Mouse (Mus musculus) midbrain, embryonic 12.5 days (tissue): ENCODE results near the gene Cdh18. TPM values are rescaled to one million over a fixed set of nuclear protein-coding genes. Genes with fewer than 3 reads are reported as not detected.

Experiments used
- ATAC-seq: fragments of 200-750 bp; cut with Nextera tagmentation; 2 replicates; pipeline ENCODE4 v1.8.0; 2017; ENCODE audit warnings: low read depth, moderate TSS enrichment, moderate library complexity; ENCODE audit not compliant: low FRiP score
- H3K27ac ChIP-seq: fragments of 300-500 bp; sonication (generic); replicated peaks from 2 replicates; pipeline ENCODE4 v1.5.1; 2016; ENCODE audit warnings: mild to moderate bottlenecking
- H3K27me3 ChIP-seq: fragments of 300-500 bp; sonication (generic); 2 replicates; pipeline ENCODE4 v1.6.1; 2016; ENCODE audit warnings: mild to moderate bottlenecking
- H3K36me3 ChIP-seq: fragments of 300-500 bp; sonication (generic); 2 replicates; pipeline ENCODE4 v1.6.1; 2016
- H3K4me1 ChIP-seq: fragments of 300-500 bp; sonication (generic); 2 replicates; pipeline ENCODE4 v1.6.1; 2016
- H3K4me2 ChIP-seq: fragments of 300-500 bp; sonication (generic); replicated peaks from 2 replicates; pipeline ENCODE4 v1.6.1; 2016; ENCODE audit warnings: mild to moderate bottlenecking, moderate library complexity
- H3K4me3 ChIP-seq: fragments of 300-500 bp; sonication (generic); 2 replicates; pipeline ENCODE4 v1.5.1; 2016; ENCODE audit warnings: mild to moderate bottlenecking
- H3K9ac ChIP-seq: fragments of 300-500 bp; sonication (generic); replicated peaks from 2 replicates; pipeline ENCODE4 v1.6.1; 2016; ENCODE audit warnings: mild to moderate bottlenecking, moderate library complexity
- H3K9me3 ChIP-seq: fragments of 300-500 bp; sonication (generic); 2 replicates; pipeline ENCODE4 v1.6.1; 2016; ENCODE audit warnings: mild to moderate bottlenecking
- WGBS: fragments of 180-500 bp; shearing (Covaris S2); methylation state at CpG from one replicate; pipeline ENCODE4 v1.1.7; 2016; 5-methylcytosine and 5-hydroxymethylcytosine counted together
- polyA plus RNA-seq: library from polyadenylated mRNA; unstranded; fragments of >200 nt; fragmentation: Nextera tagmentation; extraction: Ambion mirVana; gene quantifications from 2 replicates; pipeline ENCODE4 v1.2.1, GENCODE M21; 2016

Cdh18 gene
- polyA plus RNA-seq, 1 experiment from 2014 or later, result 1.3 TPM

DNA sequence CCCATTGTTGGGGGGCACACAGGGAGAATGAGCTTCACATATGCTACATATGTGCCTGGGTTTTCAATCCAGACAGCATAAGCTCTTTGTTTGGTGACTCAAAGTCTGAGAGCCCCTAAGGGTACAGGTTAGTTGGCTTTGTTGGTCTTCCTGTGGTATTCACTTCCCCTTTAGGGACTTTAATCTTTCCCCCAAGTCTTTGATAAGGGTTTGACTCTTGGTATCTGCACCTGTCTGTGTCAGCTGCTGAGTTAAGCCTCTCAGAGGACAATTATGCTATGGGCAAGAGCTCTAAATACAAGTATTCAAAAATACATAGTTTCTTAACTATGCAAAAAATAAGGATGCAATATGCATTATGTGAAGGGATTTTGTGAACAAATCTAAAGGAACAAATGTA is 869.3 kb downstream of the Cdh18 start:
- Histone ChIP-seq H3K27me3 (no peaks in the 10 kb centered on the region), H3K4me1 (no peaks in the 10 kb centered on the region), H3K36me3 (no peaks in the 10 kb centered on the region), H3K27ac (no peak overlapping the region), H3K4me3 (no peak overlapping the region), H3K4me2 (no peak overlapping the region), H3K9me3 (no peaks in the 10 kb centered on the region), H3K9ac (no peak overlapping the region)
- no peak for ATAC-seq

- 85% methylated on average over 3 of the region's 3 CpGs for WGBS
- Histone ChIP-seq H3K9me3 (no peaks in the 10 kb centered on the region), H3K27me3 (no peaks in the 10 kb centered on the region), H3K4me2 (no peak overlapping the region), H3K4me3 (no peak overlapping the region), H3K9ac (no peak overlapping the region), H3K36me3 (no peaks in the 10 kb centered on the region), H3K27ac (no peak overlapping the region), H3K4me1 (no peaks in the 10 kb centered on the region)
- no peak for ATAC-seq
Observed at GRCm38 (mm10) chr15:23420010-23420409, 871.2 kb downstream of the Cdh18 start.

DNA sequence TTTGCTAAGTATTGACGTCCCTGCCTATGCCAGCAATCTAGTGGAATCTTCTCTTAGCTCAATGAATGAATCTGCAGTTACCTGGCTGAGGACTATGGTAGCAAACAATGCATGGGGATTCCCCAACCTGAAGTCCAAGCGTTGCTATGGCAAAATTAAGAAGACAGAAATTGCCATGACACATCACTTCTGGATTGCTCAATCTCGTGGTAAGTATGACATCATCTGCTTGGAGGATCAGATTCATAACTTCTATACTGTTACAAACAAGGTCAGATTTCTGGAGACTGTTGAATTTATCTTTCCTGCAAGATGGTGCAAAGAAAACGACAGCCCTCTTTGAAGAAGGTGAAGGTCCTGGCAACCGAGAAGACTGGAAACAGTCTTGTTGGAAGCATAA is 881.2 kb downstream of the Cdh18 start:
- H3K27me3 ChIP-seq, result no peaks in the 10 kb centered on the region
- no peak for ATAC-seq
- no peak overlapping the region for H3K4me2 ChIP-seq
- H3K27ac ChIP-seq, result no peak overlapping the region
- H3K4me3 ChIP-seq, result no peak overlapping the region
- no peaks in the 10 kb centered on the region for H3K4me1 ChIP-seq
- no peaks in the 10 kb centered on the region for H3K9me3 ChIP-seq
- WGBS, result 85% methylated on average over 5 of the region's 5 CpGs
- no peak overlapping the region for H3K9ac ChIP-seq
- H3K36me3 ChIP-seq, result no peaks in the 10 kb centered on the region

GRCm38 (mm10) chr15:23448542-23448941 is 899.7 kb downstream of the Cdh18 start:
- Histone ChIP-seq H3K4me3 (no peak overlapping the region), H3K9ac (no peak overlapping the region), H3K27ac (no peak overlapping the region), H3K36me3 (no peaks in the 10 kb centered on the region), H3K4me1 (peaks cover 5% of the 10 kb centered on the region; the same call in 1 of the 2 replicates), H3K4me2 (no peak overlapping the region), H3K9me3 (no peaks in the 10 kb centered on the region), H3K27me3 (no peaks in the 10 kb centered on the region)
- WGBS, result 83% methylated on average over 1 of the region's 1 CpGs
- no peak for ATAC-seq

DNA sequence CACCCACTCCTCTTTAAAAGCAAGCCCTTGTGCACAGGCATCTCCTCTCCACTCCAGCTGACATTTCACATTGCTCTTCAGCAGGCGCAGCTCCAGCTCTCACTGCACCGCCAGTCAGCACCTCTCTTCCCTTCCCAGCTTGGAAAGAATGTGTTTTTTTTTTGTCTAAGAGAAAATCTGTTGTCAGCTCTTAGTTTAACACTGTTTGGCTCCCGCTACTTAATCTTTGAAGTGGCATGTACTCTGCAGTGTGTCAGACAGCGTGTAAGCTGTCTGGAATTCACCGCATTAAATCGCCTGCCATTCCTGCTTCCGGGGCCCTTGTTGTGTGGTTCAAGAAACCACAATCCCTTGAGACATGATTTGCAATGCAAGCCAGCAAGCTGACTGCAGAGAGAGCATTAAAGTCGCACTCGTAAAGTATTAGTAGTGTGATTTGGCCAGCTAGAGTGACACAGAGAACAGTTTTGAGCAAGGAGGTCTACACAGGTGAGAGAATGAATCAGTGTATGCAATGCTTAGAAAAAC is 903.3 kb downstream of the Cdh18 start:
- no peaks in the 10 kb centered on the region for H3K36me3 ChIP-seq
- peak overlapping the region; percentile 52; the same call in 1 of the 2 replicates for H3K27ac ChIP-seq
- peaks cover 5% of the 10 kb centered on the region; the same call in 1 of the 2 replicates for H3K4me1 ChIP-seq
- ATAC-seq, result peak; percentile 84
- peak overlapping the region; percentile 18; the same call in 1 of the 2 replicates for H3K4me3 ChIP-seq
- H3K9ac ChIP-seq, result no peak overlapping the region
- H3K4me2 ChIP-seq, result peak overlapping the region; percentile 42
- 29% methylated on average over 9 of the region's 9 CpGs for WGBS
- H3K27me3 ChIP-seq, result no peaks in the 10 kb centered on the region
- H3K9me3 ChIP-seq, result no peaks in the 10 kb centered on the region

GRCm38 (mm10) chr15:23453331-23453730 is 904.5 kb downstream of the Cdh18 start:
- Histone ChIP-seq H3K36me3 (no peaks in the 10 kb centered on the region), H3K27me3 (no peaks in the 10 kb centered on the region), H3K4me1 (peaks cover 5% of the 10 kb centered on the region; the same call in 1 of the 2 replicates), H3K27ac (no peak overlapping the region), H3K9ac (no peak overlapping the region), H3K4me2 (no peak overlapping the region), H3K9me3 (no peaks in the 10 kb centered on the region), H3K4me3 (no peak overlapping the region)
- no peak for ATAC-seq
- WGBS, result 81% methylated on average over 6 of the region's 6 CpGs

- Histone ChIP-seq H3K4me2 (no peak overlapping the region), H3K9ac (no peak overlapping the region), H3K27ac (no peak overlapping the region), H3K4me3 (no peak overlapping the region), H3K9me3 (no peaks in the 10 kb centered on the region), H3K36me3 (no peaks in the 10 kb centered on the region), H3K4me1 (peaks cover 5% of the 10 kb centered on the region; the same call in 1 of the 2 replicates), H3K27me3 (no peaks in the 10 kb centered on the region)
- no peak for ATAC-seq
- 87% methylated on average over 7 of the region's 7 CpGs for WGBS
Observed at GRCm38 (mm10) chr15:23455344-23455743, 906.5 kb downstream of the Cdh18 start.

DNA sequence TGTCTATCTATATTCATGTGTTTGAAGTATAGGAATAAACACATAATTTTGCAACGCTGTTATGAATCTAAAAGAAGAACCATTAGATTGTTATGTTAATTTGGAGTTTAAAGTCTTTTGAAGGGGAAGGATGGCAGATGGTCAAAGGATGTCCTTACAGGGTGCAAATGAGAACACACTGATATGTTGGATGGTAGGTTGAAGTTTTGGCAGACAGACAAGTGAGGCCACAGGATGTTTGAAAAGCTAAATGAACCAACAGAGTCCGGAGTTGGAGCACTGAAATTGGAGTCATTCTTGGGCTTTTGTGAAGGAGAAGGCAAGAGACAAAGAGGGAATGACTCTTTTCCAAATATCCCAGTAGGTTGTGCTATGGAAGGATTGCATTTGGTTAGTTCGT is 908.6 kb downstream of the Cdh18 start:
- H3K4me1 ChIP-seq, result no peaks in the 10 kb centered on the region
- H3K9ac ChIP-seq, result no peak overlapping the region
- no peaks in the 10 kb centered on the region for H3K9me3 ChIP-seq
- H3K4me2 ChIP-seq, result no peak overlapping the region
- no peaks in the 10 kb centered on the region for H3K36me3 ChIP-seq
- H3K27ac ChIP-seq, result no peak overlapping the region
- ATAC-seq, result no peak
- H3K27me3 ChIP-seq, result no peaks in the 10 kb centered on the region
- no peak overlapping the region for H3K4me3 ChIP-seq
- 69% methylated on average over 3 of the region's 3 CpGs for WGBS

DNA sequence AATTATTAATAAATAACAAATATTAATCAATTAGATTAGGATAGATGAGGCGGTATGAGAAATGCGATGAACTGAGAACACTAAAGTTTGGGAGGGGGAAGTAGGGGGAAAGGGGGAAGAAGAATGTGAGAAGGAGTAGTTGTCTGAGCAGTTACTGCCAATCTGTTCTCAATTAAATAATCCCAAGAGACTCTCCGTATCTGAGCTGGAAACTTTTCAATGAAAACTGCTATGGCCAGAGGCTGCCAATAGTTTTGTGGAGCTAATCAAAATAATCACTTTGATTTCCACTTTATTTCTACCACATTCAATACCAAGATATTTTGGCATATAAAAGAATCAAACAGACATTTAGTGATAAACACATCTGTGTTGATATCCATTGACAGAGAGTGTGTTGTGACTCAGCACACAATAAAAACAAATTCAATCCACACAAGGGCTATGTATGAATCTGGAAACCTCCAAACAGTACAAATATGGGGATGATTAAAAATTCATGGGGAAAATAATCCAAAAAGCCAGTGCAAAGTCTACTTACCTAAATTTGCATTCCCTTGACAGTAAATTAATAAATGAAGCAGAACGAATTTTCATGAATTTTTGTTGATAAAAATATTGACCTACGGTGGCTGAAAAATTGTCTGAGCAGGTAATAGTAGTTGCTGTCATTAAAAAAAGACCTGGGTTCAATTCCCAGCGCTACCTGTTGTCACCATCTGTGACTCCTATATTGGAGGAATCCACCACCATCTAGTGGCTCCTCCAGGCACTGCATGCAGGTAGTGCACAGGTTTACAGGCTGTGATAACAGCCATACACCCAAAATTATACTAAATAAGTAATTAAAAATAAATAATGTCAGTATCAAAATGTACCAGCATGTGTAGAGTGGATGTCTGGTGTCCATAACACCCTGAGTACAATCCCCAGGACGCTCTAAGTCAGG is 922.0 kb downstream of the Cdh18 start:
- Histone ChIP-seq H3K4me3 (no peak overlapping the region), H3K9ac (no peak overlapping the region), H3K36me3 (no peaks in the 10 kb centered on the region), H3K27me3 (no peaks in the 10 kb centered on the region), H3K27ac (no peak overlapping the region), H3K9me3 (no peaks in the 10 kb centered on the region), H3K4me1 (no peaks in the 10 kb centered on the region), H3K4me2 (no peak overlapping the region)
- WGBS, result 80% methylated on average over 7 of the region's 7 CpGs
- no peak for ATAC-seq

DNA sequence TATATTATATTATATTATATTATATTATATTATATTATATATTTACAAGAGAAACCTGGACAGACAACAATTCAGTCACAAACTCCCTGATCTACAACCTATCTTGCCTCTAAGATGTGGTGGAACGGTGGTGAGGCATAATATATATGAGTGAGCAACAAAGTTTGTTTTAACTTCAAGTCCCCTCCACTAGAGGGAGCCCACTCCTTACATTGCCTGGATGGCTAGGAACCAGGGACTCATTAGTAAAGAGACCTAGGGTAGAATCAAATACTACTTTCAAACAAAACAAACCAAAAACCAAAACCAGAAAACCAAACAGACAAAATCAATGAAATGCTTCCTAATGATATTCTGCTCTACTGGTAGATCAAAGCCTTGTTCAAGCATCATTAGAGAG is 937.5 kb downstream of the Cdh18 start:
- Histone ChIP-seq H3K4me2 (no peak overlapping the region), H3K36me3 (no peaks in the 10 kb centered on the region), H3K4me3 (no peak overlapping the region), H3K27ac (no peak overlapping the region), H3K9me3 (no peaks in the 10 kb centered on the region), H3K27me3 (no peaks in the 10 kb centered on the region), H3K4me1 (no peaks in the 10 kb centered on the region), H3K9ac (no peak overlapping the region)
- no peak for ATAC-seq
- WGBS, result 38% methylated on average over 1 of the region's 1 CpGs

DNA sequence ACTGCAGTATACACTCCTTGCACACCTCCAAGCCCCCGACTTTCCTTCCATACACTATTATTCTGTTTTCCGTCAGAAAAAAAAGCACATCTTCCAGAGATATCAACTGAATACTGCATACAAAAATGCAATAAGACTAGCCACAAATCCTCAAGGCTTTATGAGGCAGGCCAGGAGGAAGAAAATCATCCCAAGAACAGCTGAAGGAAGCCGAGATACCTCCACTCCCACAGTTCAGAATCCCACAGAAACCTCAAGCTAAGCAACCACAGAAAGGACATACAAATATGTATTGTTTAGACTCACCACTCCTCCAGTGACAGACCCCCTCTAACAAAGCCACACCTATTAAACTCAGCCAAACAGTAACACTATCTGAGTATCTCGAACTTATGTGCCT is 957.7 kb downstream of the Cdh18 start:
- Histone ChIP-seq H3K9ac (no peak overlapping the region), H3K27me3 (no peaks in the 10 kb centered on the region), H3K36me3 (no peaks in the 10 kb centered on the region), H3K4me2 (no peak overlapping the region), H3K4me3 (no peak overlapping the region), H3K4me1 (peaks cover 2% of the 10 kb centered on the region; the same call in 1 of the 2 replicates), H3K9me3 (no peaks in the 10 kb centered on the region), H3K27ac (no peak overlapping the region)
- WGBS, result 82% methylated on average over 4 of the region's 4 CpGs
- no peak for ATAC-seq

GRCm38 (mm10) chr15:23509694-23510093 is 960.9 kb downstream of the Cdh18 start:
- Histone ChIP-seq H3K9me3 (no peaks in the 10 kb centered on the region), H3K4me3 (no peak overlapping the region), H3K4me2 (no peak overlapping the region), H3K9ac (no peak overlapping the region), H3K27me3 (no peaks in the 10 kb centered on the region), H3K36me3 (no peaks in the 10 kb centered on the region), H3K27ac (no peak overlapping the region), H3K4me1 (peaks cover 4% of the 10 kb centered on the region; the same call in 1 of the 2 replicates)
- no peak for ATAC-seq
- WGBS, result 58% methylated on average over 2 of the region's 2 CpGs
